Comparison of ENCODE assay signal across 17 mouse cellular contexts in genomic region chr7:126286311-126286710, GRCm38 (mm10). TPM values are rescaled to one million over a fixed set of nuclear protein-coding genes. Genes with fewer than 3 reads are reported as not detected.
DNase-seq lines count a peak whose midpoint lies in the region; ATAC-seq and TF ChIP-seq lines count a peak whose summit lies in the region.
"Had no signal": no experiment of that assay in that cellular context is flagged by ENCODE, and none has a peak within 500 bp of the region (broad histone marks: within the 10 kb centered on the region; RNA-seq: fewer than 3 reads in every experiment).

No protein-coding gene starts in this region.

- WGBS in heart, embryonic 11.5 days (ENCODE audit: insufficient replicate concordance) = 79% methylated on average over 2 of the region's 2 CpGs
- WGBS in thymus, adult 2 months = 65% methylated on average over 2 of the region's 2 CpGs

- peaks cover 6% of the 10 kb centered on the region; the same call in 1 of the 2 replicates for H3K27me3 ChIP-seq in heart, embryonic 11.5 days (ENCODE audit: control insufficient read depth, insufficient read depth, low read length)
- H3K27me3 ChIP-seq in thymus, adult 2 months (ENCODE audit: control insufficient read depth, insufficient read depth, low read length) = no peaks in the 10 kb centered on the region
- H3K27me3 ChIP-seq: embryonic facial prominence, embryonic 12.5 days had no signal

- peaks cover 17% of the 10 kb centered on the region for H3K4me1 ChIP-seq in heart, embryonic 11.5 days (ENCODE audit: control insufficient read depth, insufficient read depth, low read length)
- H3K4me1 ChIP-seq in thymus, adult 2 months (replicated peaks; ENCODE audit: control insufficient read depth, insufficient read depth, low read length) = peaks cover 56% of the 10 kb centered on the region
- H3K4me1 ChIP-seq: embryonic facial prominence, embryonic 12.5 days had no signal

- DNase-seq in cerebellum, adult 11-12 months = peak; percentile 38
- no peak for DNase-seq in cerebellum, postnatal 4 days (ENCODE audit: low spot score in 2 of 2)
- DNase-seq in heart, adult 18-20 months = no peak
- peak; percentile 21 for DNase-seq in thymus, adult 2 months
- DNase-seq in thymus, postnatal 36 days = no peak
- peak; percentile 42 for DNase-seq in thymus, postnatal 4 days
- DNase-seq in frontal cortex, adult 2 months (ENCODE audit: extremely low spot score in 1 of 2, low spot score in 1 of 2) = no peak
- DNase-seq: forebrain, postnatal 0 days; kidney, adult 2 months; kidney, postnatal 14 days; lung, adult 18-20 months; right cerebral cortex, postnatal 4 days had no signal

- no peak for TF ChIP-seq POLR2A in thymus, adult 2 months (IDR thresholded peaks at IDR 0.05; ENCODE audit: control insufficient read depth, extremely low read depth, insufficient read depth, low read length, poor library complexity)

- no peak for ATAC-seq in heart, embryonic 11.5 days (replicated peaks; ENCODE audit: insufficient number of reproducible peaks, low FRiP score, low TSS enrichment)
- ATAC-seq: forebrain, postnatal 0 days; hindbrain, embryonic 16.5 days had no signal

- H3K4me3 ChIP-seq in heart, embryonic 11.5 days (ENCODE audit: low read depth, low read length) = no peak overlapping the region
- no peak overlapping the region for H3K4me3 ChIP-seq in thymus, adult 2 months (ENCODE audit: control insufficient read depth, insufficient read depth, low read length)
- H3K4me3 ChIP-seq: embryonic facial prominence, embryonic 12.5 days; megakaryocyte, embryonic 14.5 days had no signal

- no peaks in the 10 kb centered on the region; the same call in none of the 2 replicates for H3K36me3 ChIP-seq in heart, embryonic 11.5 days (ENCODE audit: control insufficient read depth, insufficient read depth, low read length)
- H3K36me3 ChIP-seq in thymus, adult 2 months (ENCODE audit: control insufficient read depth, insufficient read depth, low read length) = peaks cover 6% of the 10 kb centered on the region

- H3K9me3 ChIP-seq in heart, embryonic 11.5 days (replicated peaks; ENCODE audit: control insufficient read depth, low read length) = no peaks in the 10 kb centered on the region
- H3K9me3 ChIP-seq: embryonic facial prominence, embryonic 12.5 days; megakaryocyte, embryonic 14.5 days had no signal

- H3K4me2 ChIP-seq in heart, embryonic 11.5 days = no peak overlapping the region
- H3K4me2 ChIP-seq: embryonic facial prominence, embryonic 12.5 days; liver, embryonic 11.5 days had no signal

- TF ChIP-seq CTCF in thymus, adult 2 months (IDR thresholded peaks at IDR 0.05; ENCODE audit: borderline replicate concordance, control insufficient read depth, extremely low read depth, insufficient read depth, low read length, poor library complexity) = no peak

- 0 out of 2 replicates have a peak overlapping the region, but pooled peaks have one; percentile 22 for H3K9ac ChIP-seq in heart, embryonic 11.5 days (ENCODE audit: low read depth, low read length)
- H3K9ac ChIP-seq: embryonic facial prominence, embryonic 12.5 days; forebrain, postnatal 0 days had no signal

- H3K27ac ChIP-seq in heart, embryonic 11.5 days (ENCODE audit: low read depth, low read length) = no peak overlapping the region
- H3K27ac ChIP-seq in thymus, adult 2 months (ENCODE audit: control insufficient read depth, insufficient read depth, low read length) = no peak overlapping the region
- H3K27ac ChIP-seq: embryonic facial prominence, embryonic 12.5 days had no signal

RNA-seq across cellular contexts. Expression of gene Sbk1, which starts 13.9 kb away (rescaled TPM):
- 16.7 and 17.6 TPM in 2 replicates for polyA plus RNA-seq in heart, embryonic 11.5 days (2014; fragmentation: Nextera tagmentation; extraction: Ambion mirVana)
- 10 to 100 TPM; 72.3 to 73.8 TPM for total RNA-seq in heart, adult 18-20 months (2021)
- polyA plus RNA-seq in thymus, adult 2 months (2012; rRNA removed) = 78.1 and 82.0 TPM in 2 replicates
- 54.4 and 56.0 TPM in 2 replicates for polyA plus RNA-seq in frontal cortex, adult 2 months (2012; rRNA removed)

Comparison
In these comparisons a context has a peak if more than half of its experiments do, and no peak if none do; other contexts are left out.
1. DNase-seq: peak in cerebellum, adult 11-12 months (single experiment), thymus, adult 2 months (single experiment) and thymus, postnatal 4 days (single experiment); none in cerebellum, postnatal 4 days (0 of 2), heart, adult 18-20 months (0 of 2), thymus, postnatal 36 days (0 of 2) and frontal cortex, adult 2 months (0 of 2).